Mouse (Mus musculus) midbrain, postnatal 0 days (tissue): Measurements from ENCODE around the gene Prkacb. TPM values are rescaled to one million over a fixed set of nuclear protein-coding genes. Genes with fewer than 3 reads are reported as not detected.

ENCODE experiments used
- ATAC-seq: fragments of 200-750 bp; cut with Nextera tagmentation; 2 replicates; pipeline ENCODE4 v1.8.0; 2017; ENCODE audit warnings: moderate number of reproducible peaks, mild to moderate bottlenecking, moderate TSS enrichment, moderate library complexity; ENCODE audit not compliant: low FRiP score
- DNase-seq: peaks from one replicate; pipeline ENCODE4 v3.0.0-alpha.2; 2015; ENCODE audit warnings: low spot score
- H3K27ac ChIP-seq: fragments of 300-500 bp; sonication (generic); 2 replicates; pipeline ENCODE4 v1.5.1; 2014; ENCODE audit warnings: low read depth, mild to moderate bottlenecking, low read length, mixed read lengths
- H3K27me3 ChIP-seq: fragments of 300-500 bp; sonication (generic); 2 replicates; pipeline ENCODE4 v1.6.1; 2014; ENCODE audit warnings: low read length, control low read depth, mixed read lengths; ENCODE audit not compliant: insufficient read depth
- H3K36me3 ChIP-seq: fragments of 300-500 bp; sonication (generic); 2 replicates; pipeline ENCODE4 v1.6.1; 2014; ENCODE audit warnings: low read length, control low read depth, mixed read lengths; ENCODE audit not compliant: insufficient read depth
- H3K4me1 ChIP-seq: fragments of 300-500 bp; sonication (generic); 2 replicates; pipeline ENCODE4 v1.6.1; 2014; ENCODE audit warnings: mild to moderate bottlenecking, control low read depth, antibody characterized with exemption, low read length, mixed read lengths; ENCODE audit not compliant: insufficient read depth
- H3K4me2 ChIP-seq: fragments of 300-500 bp; sonication (generic); 2 replicates; pipeline ENCODE4 v1.6.1; 2014; ENCODE audit warnings: low read depth, mild to moderate bottlenecking, low read length, mixed read lengths; ENCODE audit not compliant: poor library complexity, severe bottlenecking
- H3K4me3 ChIP-seq: fragments of 300-500 bp; sonication (generic); 2 replicates; pipeline ENCODE4 v1.5.1; 2014; ENCODE audit warnings: low read depth, mild to moderate bottlenecking, low read length, moderate library complexity
- H3K9ac ChIP-seq: fragments of 300-500 bp; sonication (generic); replicated peaks from 2 replicates; pipeline ENCODE4 v1.6.1; 2014; ENCODE audit warnings: mild to moderate bottlenecking, low read length, moderate library complexity, mixed read lengths; ENCODE audit not compliant: poor library complexity, severe bottlenecking
- H3K9me3 ChIP-seq: fragments of 300-500 bp; sonication (generic); 2 replicates; pipeline ENCODE4 v1.6.1; 2016; ENCODE audit warnings: low read length, control low read depth
- CTCF ChIP-seq: IDR thresholded peaks from 2 replicates; pipeline ENCODE4 v1.5.1; 2016; ENCODE audit warnings: antibody characterized with exemption, mild to moderate bottlenecking
- WGBS: fragments of 180-500 bp; shearing (Covaris S2); extraction: QIAGEN DNeasy Blood & Tissue Kit; methylation state at CpG from one replicate; pipeline ENCODE4 v1.1.7; 2014; 5-methylcytosine and 5-hydroxymethylcytosine counted together
- polyA plus RNA-seq: library from polyadenylated mRNA; unstranded; fragments of >200 nt; fragmentation: Nextera tagmentation; extraction: Ambion mirVana; gene quantifications from 2 replicates; pipeline ENCODE4 v1.2.1, GENCODE M21; 2015
- total RNA-seq: library from RNA; depleted of rRNA; stranded (reverse); fragments of >200 nt; gene quantifications from 2 replicates; pipeline ENCODE4 v1.2.3, GENCODE M21; 2014

Gene Prkacb
- total and polyA plus RNA-seq, 2 experiments from 2014 or later, result 221 to 311 TPM

GRCm38 (mm10) chr3:146698982-146699381, 113.8 kb downstream of the Prkacb start:
- WGBS, result 55% methylated on average over 11 of the region's 11 CpGs
- Histone ChIP-seq H3K4me2 (no peak overlapping the region), H3K27ac (no peak overlapping the region), H3K4me3 (no peak overlapping the region), H3K9me3 (no peaks in the 10 kb centered on the region), H3K9ac (no peak overlapping the region), H3K27me3 (no peaks in the 10 kb centered on the region), H3K4me1 (no peaks in the 10 kb centered on the region), H3K36me3 (no peaks in the 10 kb centered on the region)
- ATAC-seq (no peak), DNase-seq (no peak)
- no peak for TF ChIP-seq CTCF

- Histone ChIP-seq H3K4me1 (no peaks in the 10 kb centered on the region), H3K27ac (no peak overlapping the region), H3K36me3 (no peaks in the 10 kb centered on the region), H3K27me3 (no peaks in the 10 kb centered on the region), H3K9me3 (no peaks in the 10 kb centered on the region), H3K4me2 (no peak overlapping the region), H3K9ac (no peak overlapping the region), H3K4me3 (no peak overlapping the region)
- no peak for DNase-seq
- ATAC-seq, result no peak
- TF ChIP-seq CTCF, result no peak
- 88% methylated on average over 5 of the region's 5 CpGs for WGBS
Observed at GRCm38 (mm10) chr3:146692547-146692946, 120.2 kb downstream of the Prkacb start.

- Histone ChIP-seq H3K9ac (no peak overlapping the region), H3K4me3 (no peak overlapping the region), H3K9me3 (no peaks in the 10 kb centered on the region), H3K27ac (no peak overlapping the region), H3K27me3 (no peaks in the 10 kb centered on the region), H3K36me3 (no peaks in the 10 kb centered on the region), H3K4me2 (no peak overlapping the region), H3K4me1 (no peaks in the 10 kb centered on the region)
- WGBS, result 82% methylated on average over 4 of the region's 4 CpGs
- no peak for DNase-seq
- no peak for TF ChIP-seq CTCF
- no peak for ATAC-seq
Observed at GRCm38 (mm10) chr3:146687121-146687725, 125.6 kb downstream of the Prkacb start.

GRCm38 (mm10) chr3:146686428-146686827, 126.4 kb downstream of the Prkacb start:
- H3K9me3 ChIP-seq, result no peaks in the 10 kb centered on the region
- H3K4me1 ChIP-seq, result no peaks in the 10 kb centered on the region
- H3K36me3 ChIP-seq, result no peaks in the 10 kb centered on the region
- WGBS, result 97% methylated on average over 8 of the region's 8 CpGs
- H3K9ac ChIP-seq, result no peak overlapping the region
- no peak overlapping the region for H3K27ac ChIP-seq
- H3K4me3 ChIP-seq, result no peak overlapping the region
- H3K4me2 ChIP-seq, result no peak overlapping the region
- no peak for TF ChIP-seq CTCF
- DNase-seq (no peak), ATAC-seq (no peak)
- H3K27me3 ChIP-seq, result no peaks in the 10 kb centered on the region

- no peaks in the 10 kb centered on the region for H3K27me3 ChIP-seq
- DNase-seq (peak; percentile 72), ATAC-seq (peak; percentile 83)
- H3K4me3 ChIP-seq, result peak within 1 kb of the TSS; percentile 44
- peak within 1 kb of the TSS; percentile 70 for H3K4me2 ChIP-seq
- no peaks in the 10 kb centered on the region for H3K9me3 ChIP-seq
- no peaks in the 10 kb centered on the region for H3K36me3 ChIP-seq
- no peak within 1 kb of the TSS for H3K27ac ChIP-seq
- peak; percentile 22 for TF ChIP-seq CTCF
- H3K4me1 ChIP-seq, result no peaks in the 10 kb centered on the region
- WGBS, result 5% methylated on average over 50 of the region's 50 CpGs
- 0 out of 2 replicates have a peak within 1 kb of the TSS, but pooled peaks have one; percentile 29 for H3K9ac ChIP-seq
Observed at GRCm38 (mm10) chr3:146684811-146685675, 127.7 kb downstream of the Prkacb start, which contains the start of gene Samd13. Samd13 (minus strand) TSS chr3:146685592.

GRCm38 (mm10) chr3:146683095-146683494, 129.7 kb downstream of the Prkacb start:
- no peak for TF ChIP-seq CTCF
- DNase-seq (no peak), ATAC-seq (no peak)
- Histone ChIP-seq H3K27me3 (no peaks in the 10 kb centered on the region), H3K9ac (no peak overlapping the region), H3K4me1 (no peaks in the 10 kb centered on the region), H3K36me3 (no peaks in the 10 kb centered on the region), H3K9me3 (no peaks in the 10 kb centered on the region), H3K4me2 (no peak overlapping the region), H3K27ac (no peak overlapping the region), H3K4me3 (no peak overlapping the region)
- WGBS, result 81% methylated on average over 2 of the region's 2 CpGs
